Mouse (Mus musculus) fibroblast of lung, adult 2 months (primary cell): ENCODE measurements at regions not wholly inside any gene's neighbourhood (a gene's known extent, or its start where the extent isn't known, plus 50 kb on each side); places are given as distances from the start of the nearest gene placed in this dataset.

Source experiments
- DNase-seq: peaks from one replicate; pipeline ENCODE4 v3.0.0-alpha.2; 2011; ENCODE audit warnings: low read depth

- DNase-seq: no peak
Observed at GRCm38 (mm10) chr2:179379691-179380443, 62.4 kb upstream of the Cdh4 start.

DNA sequence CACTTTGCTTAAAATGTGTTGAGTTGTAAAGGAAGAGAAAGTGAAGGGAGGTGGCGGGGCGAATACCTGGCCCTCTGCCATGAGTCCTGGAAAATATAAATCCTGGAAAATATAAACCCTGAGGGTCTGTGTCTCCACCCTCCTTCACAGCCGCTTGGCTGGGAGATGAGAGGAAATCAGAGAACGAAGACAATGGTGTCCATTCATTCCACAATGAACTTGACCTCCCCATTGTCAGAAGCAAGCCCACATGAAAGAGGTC is 61.9 kb upstream of the Cdh4 start:
- DNase-seq: no peak

DNA sequence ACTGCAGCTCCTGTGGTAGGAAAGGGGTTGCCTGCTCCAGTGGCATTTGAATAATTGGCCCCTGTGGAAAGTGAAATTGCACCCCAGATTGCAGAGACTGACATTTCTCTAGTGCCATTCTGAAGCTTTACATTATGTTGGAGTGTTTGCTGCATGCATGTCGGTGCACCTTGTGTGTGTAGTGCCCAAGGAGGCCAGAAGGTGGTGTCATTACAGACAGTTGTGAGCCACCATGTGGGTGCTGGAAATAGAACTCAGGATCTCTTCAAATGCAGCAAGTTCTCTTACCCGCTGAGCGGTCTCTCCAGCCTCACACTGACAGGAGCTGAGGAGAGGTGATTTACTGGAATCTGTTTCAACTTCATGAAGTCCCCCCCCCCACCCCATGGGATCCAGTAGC is 60.3 kb upstream of the Cdh4 start:
- DNase-seq: no peak

DNA sequence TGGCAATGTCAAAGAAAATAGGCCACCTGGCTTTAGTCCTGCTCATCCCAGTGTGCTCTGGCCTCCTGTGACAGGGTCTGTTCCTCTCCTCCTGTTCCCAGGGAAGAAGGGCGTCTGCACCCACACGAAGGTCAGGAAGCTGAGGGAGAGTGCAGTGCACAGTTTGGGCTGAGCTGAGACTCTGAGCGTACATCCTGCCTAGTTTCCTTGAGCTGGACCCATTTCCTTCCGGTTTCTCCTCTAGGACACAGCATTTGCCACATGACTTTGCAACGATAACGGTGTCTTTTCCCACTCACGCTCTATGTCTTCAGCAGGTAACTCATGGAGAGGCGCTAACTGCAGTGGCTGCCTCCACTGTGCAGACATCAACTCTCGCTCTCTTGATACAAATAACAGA is 59.6 kb upstream of the Cdh4 start:
- DNase-seq: no peak

DNA sequence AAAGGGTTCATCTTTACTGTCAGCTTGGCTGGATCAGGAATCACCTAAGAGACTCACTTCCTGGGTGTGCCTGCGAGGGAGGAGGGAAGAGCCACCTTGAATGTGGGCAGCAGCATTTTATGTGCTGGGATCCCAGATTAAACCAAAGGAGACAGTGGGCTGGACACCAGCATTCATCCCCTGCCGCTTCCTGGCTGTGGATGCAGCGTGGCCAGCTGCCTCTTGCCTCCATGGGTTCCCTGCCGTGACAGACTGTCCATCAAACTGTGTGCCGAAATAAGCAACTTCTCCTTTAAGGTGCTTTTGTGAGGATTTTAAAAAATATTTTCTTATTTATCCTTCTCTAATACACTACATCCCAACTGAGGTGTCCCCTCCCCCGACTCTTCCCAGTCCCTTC is 55.4 kb upstream of the Cdh4 start:
- DNase-seq: no peak

DNA sequence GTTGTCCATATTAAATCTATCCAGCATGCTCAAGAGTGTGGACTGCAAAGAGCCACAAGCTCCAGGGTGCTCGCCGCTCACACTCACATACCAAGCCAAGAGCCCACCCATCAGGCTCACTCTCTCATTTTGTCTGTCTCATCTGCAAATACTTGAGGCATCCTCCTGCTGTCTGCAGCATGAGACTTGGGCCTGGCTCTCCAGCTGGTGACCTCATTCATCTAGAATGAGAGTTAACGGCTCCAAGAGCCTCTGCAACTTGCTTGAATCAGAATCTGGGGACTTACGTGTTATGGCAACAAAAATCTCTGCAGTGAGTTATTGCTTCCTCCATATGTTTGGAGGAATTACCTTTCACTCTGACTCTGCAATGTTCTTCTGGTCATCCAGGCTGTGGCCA is 51.7 kb upstream of the Cdh4 start:
- DNase-seq: no peak

DNA sequence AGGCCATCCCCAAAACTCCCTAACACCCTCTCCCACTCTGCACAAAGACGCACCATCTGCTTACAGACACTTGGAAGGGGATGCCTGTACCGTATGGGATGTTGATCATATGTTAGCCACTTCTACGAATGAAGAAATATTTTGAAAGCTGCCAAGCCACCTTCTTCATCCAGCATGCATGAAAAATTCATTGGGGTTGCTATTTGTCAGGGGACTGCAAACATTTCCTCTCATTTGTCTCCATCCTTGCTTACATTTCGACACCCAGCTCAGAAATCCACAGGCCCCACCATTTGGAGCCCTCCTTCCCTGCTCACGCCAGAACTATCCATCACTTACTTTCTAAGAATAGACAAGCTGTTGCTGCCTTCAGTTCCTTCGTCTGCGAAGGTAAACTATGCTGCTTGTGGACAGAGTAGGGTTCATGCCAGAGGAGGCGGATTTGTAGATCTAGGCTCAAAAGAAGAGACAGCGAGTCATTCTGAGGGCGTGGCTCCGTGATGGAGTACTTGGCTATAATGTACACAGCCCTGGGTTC is 51.2 kb upstream of the Cdh4 start:
- DNase-seq: no peak
